In genomic region chr7:29214236-29214635, GRCm38 (mm10) we compare ENCODE assay signal across 17 mouse cellular contexts. TPM values are rescaled to one million over a fixed set of nuclear protein-coding genes. Genes with fewer than 3 reads are reported as not detected.
A peak's percentile ranks its signal among the peaks of the same experiment; 100 is the strongest.
DNase-seq lines count a peak whose midpoint lies in the region; ATAC-seq lines count a peak whose summit lies in the region.
"Had no signal": no experiment of that assay in that cellular context is flagged by ENCODE, and none has a peak within 500 bp of the region (broad histone marks: within the 10 kb centered on the region; RNA-seq: fewer than 3 reads in every experiment).

No protein-coding gene starts in this region.

- peaks cover 17% of the 10 kb centered on the region for H3K27me3 ChIP-seq in hindbrain, embryonic 12.5 days
- H3K27me3 ChIP-seq in hindbrain, embryonic 16.5 days (replicated peaks; ENCODE audit: control insufficient read depth, insufficient read depth, low read length), result no peaks in the 10 kb centered on the region
- peaks cover 12% of the 10 kb centered on the region for H3K27me3 ChIP-seq in midbrain, embryonic 11.5 days (ENCODE audit: control insufficient read depth, insufficient read depth, low read length)
- H3K27me3 ChIP-seq in midbrain, embryonic 10.5 days (ENCODE audit: low read depth, poor library complexity, severe bottlenecking), result peaks cover 22% of the 10 kb centered on the region
- peaks cover 10% of the 10 kb centered on the region for H3K27me3 ChIP-seq in hindbrain, embryonic 15.5 days
- H3K27me3 ChIP-seq in neural tube, embryonic 13.5 days, result peaks cover 17% of the 10 kb centered on the region
- H3K27me3 ChIP-seq: stomach, embryonic 15.5 days had no signal

- H3K27ac ChIP-seq in hindbrain, embryonic 12.5 days, result no peak overlapping the region
- no peak overlapping the region for H3K27ac ChIP-seq in hindbrain, embryonic 16.5 days (ENCODE audit: low read depth, low read length)
- H3K27ac ChIP-seq in midbrain, embryonic 11.5 days (ENCODE audit: low read depth, low read length), result no peak overlapping the region
- no peak overlapping the region for H3K27ac ChIP-seq in midbrain, embryonic 10.5 days (replicated peaks)
- H3K27ac ChIP-seq in hindbrain, embryonic 15.5 days (replicated peaks), result no peak overlapping the region
- H3K27ac ChIP-seq in neural tube, embryonic 13.5 days (replicated peaks), result no peak overlapping the region
- H3K27ac ChIP-seq: heart, embryonic 15.5 days; left cerebral cortex, adult 2 months; liver, embryonic 15.5 days; midbrain, embryonic 12.5 days; stomach, embryonic 15.5 days had no signal

- ATAC-seq in hindbrain, embryonic 12.5 days (ENCODE audit: low FRiP score), result peak; percentile 23; the same call in 1 of the 2 replicates
- ATAC-seq in hindbrain, embryonic 16.5 days, result no peak; the same call in 1 of the 2 replicates
- ATAC-seq in midbrain, embryonic 11.5 days (ENCODE audit: low FRiP score), result no peak
- ATAC-seq in hindbrain, embryonic 15.5 days (ENCODE audit: low FRiP score, low read depth), result no peak
- ATAC-seq in neural tube, embryonic 13.5 days (ENCODE audit: low read depth), result no peak
- ATAC-seq: inflammation-experienced regulatory T-cells, adult 6 months had no signal

- peak overlapping the region; percentile 54; the same call in 1 of the 2 replicates for H3K4me2 ChIP-seq in hindbrain, embryonic 12.5 days (replicated peaks)
- no peak overlapping the region; the same call in 1 of the 2 replicates for H3K4me2 ChIP-seq in hindbrain, embryonic 16.5 days (ENCODE audit: low read length)
- H3K4me2 ChIP-seq in midbrain, embryonic 11.5 days, result no peak overlapping the region
- peak overlapping the region; percentile 58 for H3K4me2 ChIP-seq in hindbrain, embryonic 15.5 days
- peak overlapping the region; percentile 55 for H3K4me2 ChIP-seq in neural tube, embryonic 13.5 days
- H3K4me2 ChIP-seq: liver, embryonic 15.5 days had no signal

- H3K9me3 ChIP-seq in hindbrain, embryonic 12.5 days (replicated peaks), result no peaks in the 10 kb centered on the region
- H3K9me3 ChIP-seq in hindbrain, embryonic 16.5 days (ENCODE audit: control insufficient read depth, low read length), result no peaks in the 10 kb centered on the region
- peaks cover 3% of the 10 kb centered on the region; the same call in 1 of the 2 replicates for H3K9me3 ChIP-seq in midbrain, embryonic 11.5 days (ENCODE audit: control insufficient read depth, low read length)
- peaks cover 11% of the 10 kb centered on the region; the same call in 1 of the 2 replicates for H3K9me3 ChIP-seq in midbrain, embryonic 10.5 days (replicated peaks)
- H3K9me3 ChIP-seq in hindbrain, embryonic 15.5 days, result no peaks in the 10 kb centered on the region
- H3K9me3 ChIP-seq in neural tube, embryonic 13.5 days, result no peaks in the 10 kb centered on the region
- H3K9me3 ChIP-seq: liver, embryonic 15.5 days; stomach, embryonic 15.5 days had no signal

- 0 out of 2 replicates have a peak, but pooled peaks cover 9% of the 10 kb centered on the region for H3K4me1 ChIP-seq in hindbrain, embryonic 12.5 days
- peaks cover 12% of the 10 kb centered on the region for H3K4me1 ChIP-seq in hindbrain, embryonic 16.5 days (ENCODE audit: control insufficient read depth, insufficient read depth, low read depth, low read length)
- no peaks in the 10 kb centered on the region for H3K4me1 ChIP-seq in midbrain, embryonic 11.5 days (ENCODE audit: control insufficient read depth, insufficient read depth, low read length)
- peaks cover 30% of the 10 kb centered on the region for H3K4me1 ChIP-seq in midbrain, embryonic 10.5 days
- peaks cover 23% of the 10 kb centered on the region for H3K4me1 ChIP-seq in hindbrain, embryonic 15.5 days (replicated peaks)
- H3K4me1 ChIP-seq in neural tube, embryonic 13.5 days (replicated peaks), result peaks cover 24% of the 10 kb centered on the region

- H3K4me3 ChIP-seq in hindbrain, embryonic 12.5 days, result no peak overlapping the region
- no peak overlapping the region for H3K4me3 ChIP-seq in hindbrain, embryonic 16.5 days (ENCODE audit: low read length)
- H3K4me3 ChIP-seq in midbrain, embryonic 11.5 days (ENCODE audit: low read depth, low read length), result no peak overlapping the region
- H3K4me3 ChIP-seq in midbrain, embryonic 10.5 days, result no peak overlapping the region
- H3K4me3 ChIP-seq in hindbrain, embryonic 15.5 days, result 0 out of 2 replicates have a peak overlapping the region, but pooled peaks have one; percentile 34
- no peak overlapping the region for H3K4me3 ChIP-seq in neural tube, embryonic 13.5 days
- H3K4me3 ChIP-seq: left cerebral cortex, adult 2 months; liver, embryonic 15.5 days; stomach, embryonic 15.5 days had no signal

- H3K36me3 ChIP-seq in hindbrain, embryonic 12.5 days, result no peaks in the 10 kb centered on the region
- no peaks in the 10 kb centered on the region for H3K36me3 ChIP-seq in hindbrain, embryonic 16.5 days (ENCODE audit: control insufficient read depth, insufficient read depth, low read length)
- H3K36me3 ChIP-seq in midbrain, embryonic 11.5 days (ENCODE audit: control insufficient read depth, insufficient read depth, low read length), result no peaks in the 10 kb centered on the region
- no peaks in the 10 kb centered on the region for H3K36me3 ChIP-seq in midbrain, embryonic 10.5 days
- H3K36me3 ChIP-seq in hindbrain, embryonic 15.5 days, result no peaks in the 10 kb centered on the region
- H3K36me3 ChIP-seq in neural tube, embryonic 13.5 days, result no peaks in the 10 kb centered on the region
- H3K36me3 ChIP-seq: G1E; heart, embryonic 15.5 days; liver, embryonic 15.5 days; midbrain, embryonic 12.5 days; stomach, embryonic 15.5 days had no signal

- no peak overlapping the region for H3K9ac ChIP-seq in hindbrain, embryonic 12.5 days
- no peak overlapping the region for H3K9ac ChIP-seq in hindbrain, embryonic 16.5 days (ENCODE audit: low read depth, low read length)
- H3K9ac ChIP-seq in midbrain, embryonic 11.5 days (ENCODE audit: low read length), result no peak overlapping the region
- H3K9ac ChIP-seq in hindbrain, embryonic 15.5 days, result no peak overlapping the region
- H3K9ac ChIP-seq in neural tube, embryonic 13.5 days, result no peak overlapping the region
- H3K9ac ChIP-seq: heart, embryonic 15.5 days; liver, embryonic 15.5 days; midbrain, embryonic 12.5 days; stomach, embryonic 15.5 days had no signal

- WGBS in hindbrain, embryonic 12.5 days, result 61% methylated on average over 2 of the region's 2 CpGs
- WGBS in hindbrain, embryonic 16.5 days, result 57% methylated on average over 2 of the region's 2 CpGs
- 65% methylated on average over 2 of the region's 2 CpGs for WGBS in midbrain, embryonic 11.5 days
- WGBS in midbrain, embryonic 10.5 days, result 63% methylated on average over 2 of the region's 2 CpGs
- WGBS in hindbrain, embryonic 15.5 days, result 62% methylated on average over 2 of the region's 2 CpGs
- 63% methylated on average over 2 of the region's 2 CpGs for WGBS in neural tube, embryonic 13.5 days

- peak; percentile 86 for DNase-seq in midbrain, embryonic 11.5 days (ENCODE audit: low spot score, missing footprints)
- DNase-seq in midbrain, embryonic 10.5 days (ENCODE audit: low spot score), result no peak
- DNase-seq in T-cell, adult 2 months (ENCODE audit: low spot score), result no peak
- no peak for DNase-seq in spleen, adult 12 weeks (ENCODE audit: low spot score)
- DNase-seq: B cell, adult 2 months; right cerebral cortex, postnatal 25 days had no signal

RNA-seq across cellular contexts. Expression of gene Catsperg1, which starts 0.4 kb away (rescaled TPM):
- 0.72 and 1.0 TPM in 2 replicates for polyA plus RNA-seq in hindbrain, embryonic 12.5 days (2016; fragmentation: Nextera tagmentation; extraction: Ambion mirVana)
- polyA plus RNA-seq in hindbrain, embryonic 16.5 days (2015; fragmentation: Nextera tagmentation; extraction: Ambion mirVana), result 2.3 and 2.5 TPM in 2 replicates
- polyA plus RNA-seq in midbrain, embryonic 11.5 days (2014; fragmentation: Nextera tagmentation; extraction: Ambion mirVana), result 0.36 and 1.2 TPM in 2 replicates
- 0.43 and 0.52 TPM in 2 replicates for polyA plus RNA-seq in midbrain, embryonic 10.5 days (2016; fragmentation: Nextera tagmentation; extraction: Ambion mirVana)
- polyA plus RNA-seq in hindbrain, embryonic 15.5 days (2015; fragmentation: Nextera tagmentation; extraction: Ambion mirVana), result 2.9 and 3.2 TPM in 2 replicates
- 1.4 and 1.9 TPM in 2 replicates for polyA plus RNA-seq in neural tube, embryonic 13.5 days (2015; fragmentation: Nextera tagmentation; extraction: Ambion mirVana)

RNA-seq across cellular contexts. Expression of gene Kcnk6, which starts 18.1 kb away (rescaled TPM):
- polyA plus RNA-seq in hindbrain, embryonic 12.5 days (2016; fragmentation: Nextera tagmentation; extraction: Ambion mirVana), result 1.2 and 1.6 TPM in 2 replicates
- 1.0 and 1.4 TPM in 2 replicates for polyA plus RNA-seq in hindbrain, embryonic 16.5 days (2015; fragmentation: Nextera tagmentation; extraction: Ambion mirVana)
- 0.22 and 0.43 TPM in 2 replicates for polyA plus RNA-seq in midbrain, embryonic 11.5 days (2014; fragmentation: Nextera tagmentation; extraction: Ambion mirVana)
- polyA plus RNA-seq in midbrain, embryonic 10.5 days (2016; fragmentation: Nextera tagmentation; extraction: Ambion mirVana), result 0.65 and 0.85 TPM in 2 replicates
- 0.77 and 2.0 TPM in 2 replicates for polyA plus RNA-seq in hindbrain, embryonic 15.5 days (2015; fragmentation: Nextera tagmentation; extraction: Ambion mirVana)
- polyA plus RNA-seq in neural tube, embryonic 13.5 days (2015; fragmentation: Nextera tagmentation; extraction: Ambion mirVana), result 0.43 and 0.68 TPM in 2 replicates
- polyA plus RNA-seq: G1E had no signal

RNA-seq across cellular contexts. Expression of gene Yif1b, which starts 23.9 kb away (rescaled TPM):
- 81.9 and 83.4 TPM in 2 replicates for polyA plus RNA-seq in hindbrain, embryonic 12.5 days (2016; fragmentation: Nextera tagmentation; extraction: Ambion mirVana)
- polyA plus RNA-seq in hindbrain, embryonic 16.5 days (2015; fragmentation: Nextera tagmentation; extraction: Ambion mirVana), result 109 and 114 TPM in 2 replicates
- 77.1 and 81.5 TPM in 2 replicates for polyA plus RNA-seq in midbrain, embryonic 11.5 days (2014; fragmentation: Nextera tagmentation; extraction: Ambion mirVana)
- polyA plus RNA-seq in midbrain, embryonic 10.5 days (2016; fragmentation: Nextera tagmentation; extraction: Ambion mirVana), result 106 and 111 TPM in 2 replicates
- polyA plus RNA-seq in hindbrain, embryonic 15.5 days (2015; fragmentation: Nextera tagmentation; extraction: Ambion mirVana), result 95.9 and 99.5 TPM in 2 replicates
- polyA plus RNA-seq in neural tube, embryonic 13.5 days (2015; fragmentation: Nextera tagmentation; extraction: Ambion mirVana), result 75.6 and 90.6 TPM in 2 replicates

RNA-seq across cellular contexts. Expression of gene Psmd8, which starts 33.7 kb away (rescaled TPM):
- 285 and 288 TPM in 2 replicates for polyA plus RNA-seq in hindbrain, embryonic 12.5 days (2016; fragmentation: Nextera tagmentation; extraction: Ambion mirVana)
- 278 and 284 TPM in 2 replicates for polyA plus RNA-seq in hindbrain, embryonic 16.5 days (2015; fragmentation: Nextera tagmentation; extraction: Ambion mirVana)
- 322 and 332 TPM in 2 replicates for polyA plus RNA-seq in midbrain, embryonic 11.5 days (2014; fragmentation: Nextera tagmentation; extraction: Ambion mirVana)
- polyA plus RNA-seq in midbrain, embryonic 10.5 days (2016; fragmentation: Nextera tagmentation; extraction: Ambion mirVana), result 295 and 312 TPM in 2 replicates
- polyA plus RNA-seq in hindbrain, embryonic 15.5 days (2015; fragmentation: Nextera tagmentation; extraction: Ambion mirVana), result 272 and 274 TPM in 2 replicates
- 310 and 326 TPM in 2 replicates for polyA plus RNA-seq in neural tube, embryonic 13.5 days (2015; fragmentation: Nextera tagmentation; extraction: Ambion mirVana)

RNA-seq across cellular contexts. Expression of gene 2200002D01Rik, which starts 34.0 kb away (rescaled TPM):
- polyA plus RNA-seq in hindbrain, embryonic 12.5 days (2016; fragmentation: Nextera tagmentation; extraction: Ambion mirVana), result 1.8 and 2.4 TPM in 2 replicates
- polyA plus RNA-seq in hindbrain, embryonic 16.5 days (2015; fragmentation: Nextera tagmentation; extraction: Ambion mirVana), result 1.2 and 1.9 TPM in 2 replicates
- 2.4 and 2.7 TPM in 2 replicates for polyA plus RNA-seq in midbrain, embryonic 11.5 days (2014; fragmentation: Nextera tagmentation; extraction: Ambion mirVana)
- polyA plus RNA-seq in midbrain, embryonic 10.5 days (2016; fragmentation: Nextera tagmentation; extraction: Ambion mirVana), result 4.2 and 4.7 TPM in 2 replicates
- polyA plus RNA-seq in hindbrain, embryonic 15.5 days (2015; fragmentation: Nextera tagmentation; extraction: Ambion mirVana), result 0.67 and 0.75 TPM in 2 replicates
- 1.3 and 1.7 TPM in 2 replicates for polyA plus RNA-seq in neural tube, embryonic 13.5 days (2015; fragmentation: Nextera tagmentation; extraction: Ambion mirVana)
- polyA plus RNA-seq: G1E had no signal

Comparison
In these comparisons a context has a peak if more than half of its experiments do, and no peak if none do; other contexts are left out.
1. H3K4me2 ChIP-seq: peak in hindbrain, embryonic 12.5 days (single experiment), hindbrain, embryonic 15.5 days (single experiment) and neural tube, embryonic 13.5 days (single experiment); none in hindbrain, embryonic 16.5 days (single experiment) and midbrain, embryonic 11.5 days (single experiment).